Mouse (Mus musculus) liver, embryonic 14.5 days (tissue): ENCODE data around the gene Plekhg3. TPM values are rescaled to one million over a fixed set of nuclear protein-coding genes. Genes with fewer than 3 reads are reported as not detected.

Source experiments
- ATAC-seq: fragments of 200-750 bp; cut with Nextera tagmentation; 2 replicates; pipeline ENCODE4 v1.8.0; 2017; ENCODE audit warnings: moderate number of reproducible peaks, mild to moderate bottlenecking, moderate library complexity; ENCODE audit not compliant: insufficient read depth
- DNase-seq, 3 experiments: peaks; one replicate each; pipeline ENCODE4 v3.0.0-alpha.2; 2012 to 2013; ENCODE audit warnings: low read depth in 3 of 3, low spot score in 3 of 3
- H3K27ac ChIP-seq: fragments of 300-500 bp; sonication (generic); 2 replicates; pipeline ENCODE4 v1.5.1; 2014; ENCODE audit warnings: moderate library complexity, mild to moderate bottlenecking, control low read depth, inconsistent platforms
- H3K27me3 ChIP-seq: fragments of 300-500 bp; sonication (generic); 2 replicates; pipeline ENCODE4 v1.6.1; 2014; ENCODE audit warnings: mild to moderate bottlenecking, low read length, moderate library complexity; ENCODE audit not compliant: control insufficient read depth, insufficient read depth
- H3K36me3 ChIP-seq: fragments of 300-500 bp; sonication (generic); replicated peaks from 2 replicates; pipeline ENCODE4 v1.6.1; 2014; ENCODE audit warnings: low read depth; ENCODE audit not compliant: control insufficient read depth, insufficient read depth
- H3K4me1 ChIP-seq, 2 experiments: fragments of 200-500 bp in 1 of 2; fragments of 300-500 bp in 1 of 2; sonication (generic) in 1 of 2; replicated peaks; 2 replicates each; pipeline ENCODE4 v1.6.1; 2012 to 2014; ENCODE audit warnings: antibody characterized with exemption in 1 of 2, inconsistent platforms in 1 of 2, low read length in 1 of 2; ENCODE audit not compliant: control insufficient read depth in 2 of 2, insufficient read depth in 2 of 2
- H3K4me2 ChIP-seq: fragments of 300-500 bp; sonication (generic); 2 replicates; pipeline ENCODE4 v1.6.1; 2014; ENCODE audit warnings: low read depth, mild to moderate bottlenecking, control low read depth, moderate library complexity
- H3K4me3 ChIP-seq, 2 experiments: fragments of 200-500 bp in 1 of 2; fragments of 300-500 bp in 1 of 2; sonication (generic) in 1 of 2; 2 replicates each; pipeline ENCODE4 v1.5.1; 2012 to 2014; ENCODE audit warnings: low read depth in 2 of 2, low read length in 2 of 2, mild to moderate bottlenecking in 2 of 2, control low read depth in 1 of 2, inconsistent platforms in 1 of 2, moderate library complexity in 1 of 2; ENCODE audit not compliant: insufficient read depth in 1 of 2
- H3K9ac ChIP-seq: fragments of 300-500 bp; sonication (generic); replicated peaks from 2 replicates; pipeline ENCODE4 v1.6.1; 2014; ENCODE audit warnings: mild to moderate bottlenecking, control low read depth, moderate library complexity
- H3K9me3 ChIP-seq: fragments of 300-500 bp; sonication (generic); 2 replicates; pipeline ENCODE4 v1.6.1; 2016; ENCODE audit warnings: low read length, mixed read lengths; ENCODE audit not compliant: control insufficient read depth
- CTCF ChIP-seq: IDR thresholded peaks from 2 replicates; pipeline ENCODE4 v1.5.1; 2016; ENCODE audit warnings: antibody characterized with exemption, low read depth, control low read depth
- EP300 ChIP-seq: IDR thresholded peaks from 2 replicates; pipeline ENCODE4 v1.6.1; 2016; ENCODE audit warnings: antibody characterized with exemption, low read depth
- WGBS: fragments of 180-500 bp; shearing (Covaris S2); extraction: QIAGEN DNeasy Blood & Tissue Kit; methylation state at CpG from one replicate; pipeline ENCODE4 v1.1.7; 2014; ENCODE audit not compliant: insufficient replicate concordance; 5-methylcytosine and 5-hydroxymethylcytosine counted together
- microRNA-seq: library from miRNA; unstranded; fragments of <30 nt; microRNA quantifications from one replicate; pipeline ENCODE4, GENCODE M21; 2016
- polyA plus RNA-seq, 2 experiments: library from polyadenylated mRNA; depleted of rRNA in 1 of 2; stranded (reverse) in 1 of 2; unstranded in 1 of 2; fragments of >200 nt; fragmentation: Nextera tagmentation in 1 of 2; extraction: Ambion mirVana in 1 of 2; gene quantifications; 2 replicates each; pipeline versions ENCODE4 v1.2.1 to v1.2.3; 2012 to 2014

Plekhg3 gene
- polyA plus RNA-seq, 2 experiments, result 1.4 to 5.0 TPM

GRCm38 (mm10) chr12:76618175-76618574, 87.5 kb downstream of the Plekhg3 start:
- H3K4me3 ChIP-seq, result no peak overlapping the region
- no peak overlapping the region for H3K9ac ChIP-seq
- H3K4me1 ChIP-seq, result no peaks in the 10 kb centered on the region
- WGBS, result 88% methylated on average over 4 of the region's 4 CpGs
- TF ChIP-seq EP300, result no peak
- no peak for TF ChIP-seq CTCF
- peaks cover 99% of the 10 kb centered on the region for H3K36me3 ChIP-seq
- H3K9me3 ChIP-seq, result no peaks in the 10 kb centered on the region
- H3K4me2 ChIP-seq, result no peak overlapping the region
- no peak for ATAC-seq
- no peaks in the 10 kb centered on the region for H3K27me3 ChIP-seq
- no peak overlapping the region for H3K27ac ChIP-seq
- DNase-seq, result no peak

GRCm38 (mm10) chr12:76619847-76620246, 89.2 kb downstream of the Plekhg3 start:
- Histone ChIP-seq H3K27ac (no peak overlapping the region), H3K36me3 (peaks cover 99% of the 10 kb centered on the region), H3K27me3 (no peaks in the 10 kb centered on the region), H3K4me1 (no peaks in the 10 kb centered on the region), H3K9me3 (no peaks in the 10 kb centered on the region), H3K4me3 (no peak overlapping the region), H3K4me2 (no peak overlapping the region), H3K9ac (no peak overlapping the region)
- no peak for DNase-seq
- ATAC-seq, result peak; percentile 26; the same call in 1 of the 2 replicates
- WGBS, result 67% methylated on average over 5 of the region's 5 CpGs
- TF ChIP-seq EP300 (no peak), CTCF (no peak)

- H3K9me3 ChIP-seq, result no peaks in the 10 kb centered on the region
- no peak overlapping the region for H3K27ac ChIP-seq
- H3K9ac ChIP-seq, result no peak overlapping the region
- ATAC-seq (no peak), DNase-seq (no peak)
- no peaks in the 10 kb centered on the region for H3K27me3 ChIP-seq
- TF ChIP-seq EP300 (no peak), CTCF (no peak)
- no peak overlapping the region for H3K4me3 ChIP-seq
- 86% methylated on average over 6 of the region's 6 CpGs for WGBS
- no peaks in the 10 kb centered on the region for H3K4me1 ChIP-seq
- no peak overlapping the region for H3K4me2 ChIP-seq
- H3K36me3 ChIP-seq, result peaks cover 100% of the 10 kb centered on the region
Observed at GRCm38 (mm10) chr12:76623374-76623773, 92.7 kb downstream of the Plekhg3 start.

Small RNAs within 50 kb of the gene (microRNA-seq; reads per million reads assigned to microRNA genes)
- gene Mir5135, result not detected

Other genes starting within 250 kb of the Plekhg3 start
- 0.21 and 0.32 TPM in 2 replicates for gene Akap5, start 206.0 kb upstream of the Plekhg3 start, polyA plus RNA-seq (2012; rRNA removed)
- 0.14 and 0.25 TPM in 2 replicates for gene Akap5, start 206.0 kb upstream of the Plekhg3 start, polyA plus RNA-seq (2014; fragmentation: Nextera tagmentation; extraction: Ambion mirVana)
- gene Zbtb25, start 161.3 kb upstream of the Plekhg3 start, polyA plus RNA-seq (2012; rRNA removed), result 5.1 and 5.6 TPM in 2 replicates
- 7.2 and 7.8 TPM in 2 replicates for gene Zbtb25, start 161.3 kb upstream of the Plekhg3 start, polyA plus RNA-seq (2014; fragmentation: Nextera tagmentation; extraction: Ambion mirVana)
- gene Zbtb1, start 160.6 kb upstream of the Plekhg3 start, polyA plus RNA-seq (2012; rRNA removed), result 1.5 and 2.6 TPM in 2 replicates
- gene Zbtb1, start 160.6 kb upstream of the Plekhg3 start, polyA plus RNA-seq (2014; fragmentation: Nextera tagmentation; extraction: Ambion mirVana), result 3.5 and 4.4 TPM in 2 replicates
- gene Hspa2, start 126.7 kb upstream of the Plekhg3 start, polyA plus RNA-seq (2012; rRNA removed), result 1.0 and 1.3 TPM in 2 replicates
- gene Hspa2, start 126.7 kb upstream of the Plekhg3 start, polyA plus RNA-seq (2014; fragmentation: Nextera tagmentation; extraction: Ambion mirVana), result 1.4 and 1.9 TPM in 2 replicates
- gene Ppp1r36, start 113.4 kb upstream of the Plekhg3 start, polyA plus RNA-seq (2012; rRNA removed), result 0.03 and 0.04 TPM in 2 replicates
- gene Ppp1r36, start 113.4 kb upstream of the Plekhg3 start, polyA plus RNA-seq (2014; fragmentation: Nextera tagmentation; extraction: Ambion mirVana), result 0.09 TPM in 1 of 2 replicates, not detected in the other
- gene Sptb, start 179.7 kb downstream of the Plekhg3 start, polyA plus RNA-seq (2012; rRNA removed), result 35.4 and 39.7 TPM in 2 replicates
- gene Sptb, start 179.7 kb downstream of the Plekhg3 start, polyA plus RNA-seq (2014; fragmentation: Nextera tagmentation; extraction: Ambion mirVana), result 59.4 and 70.4 TPM in 2 replicates
- gene Churc1, start 234.6 kb downstream of the Plekhg3 start, polyA plus RNA-seq (2012; rRNA removed), result 38.2 and 40.2 TPM in 2 replicates
- gene Churc1, start 234.6 kb downstream of the Plekhg3 start, polyA plus RNA-seq (2014; fragmentation: Nextera tagmentation; extraction: Ambion mirVana), result 68.8 and 76.3 TPM in 2 replicates
- 21.4 and 24.3 TPM in 2 replicates for gene Fntb, start 234.7 kb downstream of the Plekhg3 start, polyA plus RNA-seq (2012; rRNA removed)
- 28.8 and 33.7 TPM in 2 replicates for gene Fntb, start 234.7 kb downstream of the Plekhg3 start, polyA plus RNA-seq (2014; fragmentation: Nextera tagmentation; extraction: Ambion mirVana)